Mouse (Mus musculus): ENCODE results near the gene Myo1h. TPM values are rescaled to one million over a fixed set of nuclear protein-coding genes. Genes with fewer than 3 reads are reported as not detected.

Gene Myo1h
- polyA plus RNA-seq, 1 experiment, result 2.2 TPM

GRCm38 (mm10) chr5:114381013-114381351, 92.0 kb downstream of the Myo1h start:
- Histone ChIP-seq H3ac (ENCODE audit: control insufficient read depth, insufficient read length, low read depth) (peak overlapping the region; percentile 83), H3K79me2 (ENCODE audit: control insufficient read depth, insufficient read depth) (peaks cover 86% of the 10 kb centered on the region), H3K79me3 (ENCODE audit: low read depth) (peaks cover 72% of the 10 kb centered on the region), H3K36me3 (ENCODE audit: control insufficient read depth, insufficient read depth) (peaks cover 27% of the 10 kb centered on the region), H3K4me3 (ENCODE audit: insufficient read depth, poor library complexity, severe bottlenecking) (peak overlapping the region; percentile 86), H3K27me3 (ENCODE audit: control insufficient read depth, insufficient read depth, insufficient read length) (no peaks in the 10 kb centered on the region)
- TF ChIP-seq FOSL1 (IDR thresholded peaks at IDR 0.05; ENCODE audit: insufficient read depth, low read length, poor library complexity, severe bottlenecking) (no peak), USF1 (IDR thresholded peaks at IDR 0.05; ENCODE audit: low read depth) (no peak), MYOG (IDR thresholded peaks at IDR 0.05; ENCODE audit: control insufficient read depth, extremely low read depth, insufficient read length) (no peak), MAX (IDR thresholded peaks at IDR 0.05) (no peak)

- Histone ChIP-seq H3K36me3 (ENCODE audit: control insufficient read depth, insufficient read depth) (peaks cover 29% of the 10 kb centered on the region), H3ac (ENCODE audit: control insufficient read depth, insufficient read length, low read depth) (no peak overlapping the region), H3K4me3 (ENCODE audit: insufficient read depth, poor library complexity, severe bottlenecking) (no peak overlapping the region), H3K79me2 (ENCODE audit: control insufficient read depth, insufficient read depth) (peaks cover 62% of the 10 kb centered on the region), H3K27me3 (ENCODE audit: control insufficient read depth, insufficient read depth, insufficient read length) (no peaks in the 10 kb centered on the region), H3K79me3 (ENCODE audit: low read depth) (peaks cover 51% of the 10 kb centered on the region)
- no peak for TF ChIP-seq MAX (IDR thresholded peaks at IDR 0.05)
- no peak for TF ChIP-seq CEBPB (IDR thresholded peaks at IDR 0.05; ENCODE audit: low read depth)
- TF ChIP-seq CTCF (IDR thresholded peaks at IDR 0.05; ENCODE audit: control insufficient read depth, insufficient read depth, insufficient read length), result peak; percentile 51
- TF ChIP-seq MYOD1 (IDR thresholded peaks at IDR 0.05; ENCODE audit: control insufficient read depth, insufficient read length, low read depth), result no peak
- TF ChIP-seq FOSL1 (IDR thresholded peaks at IDR 0.05; ENCODE audit: insufficient read depth, low read length, poor library complexity, severe bottlenecking), result no peak
- no peak for TF ChIP-seq USF1 (IDR thresholded peaks at IDR 0.05; ENCODE audit: low read depth)
- TF ChIP-seq MYOG (IDR thresholded peaks at IDR 0.05; ENCODE audit: control insufficient read depth, extremely low read depth, insufficient read length), result no peak
Measured at GRCm38 (mm10) chr5:114383184-114383904, 94.4 kb downstream of the Myo1h start.

GRCm38 (mm10) chr5:114384448-114384847, 95.5 kb downstream of the Myo1h start:
- TF ChIP-seq CTCF (IDR thresholded peaks at IDR 0.05; ENCODE audit: control insufficient read depth, insufficient read depth, insufficient read length) (no peak), CEBPB (IDR thresholded peaks at IDR 0.05; ENCODE audit: low read depth) (no peak), MAX (IDR thresholded peaks at IDR 0.05) (no peak), MYOG (IDR thresholded peaks at IDR 0.05; ENCODE audit: control insufficient read depth, extremely low read depth, insufficient read length) (no peak), FOSL1 (IDR thresholded peaks at IDR 0.05; ENCODE audit: insufficient read depth, low read length, poor library complexity, severe bottlenecking) (no peak), USF1 (IDR thresholded peaks at IDR 0.05; ENCODE audit: low read depth) (no peak), MYOD1 (IDR thresholded peaks at IDR 0.05; ENCODE audit: control insufficient read depth, insufficient read length, low read depth) (no peak)
- peaks cover 51% of the 10 kb centered on the region for H3K79me2 ChIP-seq (ENCODE audit: control insufficient read depth, insufficient read depth)
- no peaks in the 10 kb centered on the region for H3K27me3 ChIP-seq (ENCODE audit: control insufficient read depth, insufficient read depth, insufficient read length)
- H3K36me3 ChIP-seq (ENCODE audit: control insufficient read depth, insufficient read depth), result peaks cover 40% of the 10 kb centered on the region
- H3K4me3 ChIP-seq (ENCODE audit: insufficient read depth, poor library complexity, severe bottlenecking), result no peak overlapping the region
- no peak overlapping the region for H3ac ChIP-seq (ENCODE audit: control insufficient read depth, insufficient read length, low read depth)
- H3K79me3 ChIP-seq (ENCODE audit: low read depth), result peaks cover 41% of the 10 kb centered on the region

- H3K27me3 ChIP-seq (ENCODE audit: control insufficient read depth, insufficient read depth, insufficient read length), result no peaks in the 10 kb centered on the region
- TF ChIP-seq MYOD1 (IDR thresholded peaks at IDR 0.05; ENCODE audit: control insufficient read depth, insufficient read length, low read depth) (no peak), MAX (IDR thresholded peaks at IDR 0.05) (no peak), MYOG (IDR thresholded peaks at IDR 0.05; ENCODE audit: control insufficient read depth, extremely low read depth, insufficient read length) (no peak), CEBPB (IDR thresholded peaks at IDR 0.05; ENCODE audit: low read depth) (no peak), CTCF (IDR thresholded peaks at IDR 0.05; ENCODE audit: control insufficient read depth, insufficient read depth, insufficient read length) (no peak), USF1 (IDR thresholded peaks at IDR 0.05; ENCODE audit: low read depth) (no peak), FOSL1 (IDR thresholded peaks at IDR 0.05; ENCODE audit: insufficient read depth, low read length, poor library complexity, severe bottlenecking) (no peak)
- H3K4me3 ChIP-seq (ENCODE audit: insufficient read depth, poor library complexity, severe bottlenecking), result no peak overlapping the region
- H3K79me3 ChIP-seq (ENCODE audit: low read depth), result no peaks in the 10 kb centered on the region
- H3ac ChIP-seq (ENCODE audit: control insufficient read depth, insufficient read length, low read depth), result no peak overlapping the region
- H3K79me2 ChIP-seq (ENCODE audit: control insufficient read depth, insufficient read depth), result no peaks in the 10 kb centered on the region
- H3K36me3 ChIP-seq (ENCODE audit: control insufficient read depth, insufficient read depth), result peaks cover 36% of the 10 kb centered on the region
Measured at GRCm38 (mm10) chr5:114393169-114393568, 104.2 kb downstream of the Myo1h start.

- H3K79me2 ChIP-seq (ENCODE audit: control insufficient read depth, insufficient read depth), result no peaks in the 10 kb centered on the region
- no peaks in the 10 kb centered on the region for H3K79me3 ChIP-seq (ENCODE audit: low read depth)
- no peak overlapping the region for H3K4me3 ChIP-seq (ENCODE audit: insufficient read depth, poor library complexity, severe bottlenecking)
- no peak overlapping the region for H3ac ChIP-seq (ENCODE audit: control insufficient read depth, insufficient read length, low read depth)
- TF ChIP-seq CTCF (IDR thresholded peaks at IDR 0.05; ENCODE audit: control insufficient read depth, insufficient read depth, insufficient read length), result no peak
- TF ChIP-seq MYOD1 (IDR thresholded peaks at IDR 0.05; ENCODE audit: control insufficient read depth, insufficient read length, low read depth), result no peak
- TF ChIP-seq MYOG (IDR thresholded peaks at IDR 0.05; ENCODE audit: control insufficient read depth, extremely low read depth, insufficient read length), result no peak
- TF ChIP-seq MAX (IDR thresholded peaks at IDR 0.05), result no peak
- TF ChIP-seq USF1 (IDR thresholded peaks at IDR 0.05; ENCODE audit: low read depth), result no peak
- no peak for TF ChIP-seq CEBPB (IDR thresholded peaks at IDR 0.05; ENCODE audit: low read depth)
- no peak for TF ChIP-seq FOSL1 (IDR thresholded peaks at IDR 0.05; ENCODE audit: insufficient read depth, low read length, poor library complexity, severe bottlenecking)
- H3K27me3 ChIP-seq (ENCODE audit: control insufficient read depth, insufficient read depth, insufficient read length), result no peaks in the 10 kb centered on the region
- H3K36me3 ChIP-seq (ENCODE audit: control insufficient read depth, insufficient read depth), result peaks cover 72% of the 10 kb centered on the region
Measured at GRCm38 (mm10) chr5:114406592-114406991, 117.6 kb downstream of the Myo1h start.

Measured in C2C12 (cell line).